26 mouse cellular contexts compared by ENCODE assay signal in the genomic region with DNA sequence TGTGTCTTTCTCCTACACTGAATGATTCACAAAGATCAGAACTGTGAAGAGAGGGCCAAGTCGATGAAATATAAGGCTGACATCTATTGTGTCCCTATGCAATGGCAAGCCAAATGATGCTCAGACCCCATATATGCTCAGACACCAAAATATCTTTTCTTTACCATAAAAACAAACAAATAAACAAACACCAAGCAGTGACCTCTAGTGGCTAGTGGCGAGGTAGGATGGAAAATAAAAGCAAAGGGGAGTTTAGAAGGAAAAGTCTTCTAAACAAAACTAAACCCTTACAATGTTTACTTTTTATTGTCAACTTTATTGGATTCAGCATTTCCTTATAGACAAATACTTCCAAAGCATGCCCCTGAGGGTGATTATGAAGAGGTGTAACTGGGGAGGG.
DNase-seq lines count a peak whose midpoint lies in the region; ATAC-seq and TF ChIP-seq lines count a peak whose summit lies in the region.
"Had no signal": no experiment of that assay in that cellular context is flagged by ENCODE, and none has a peak within 500 bp of the region (broad histone marks: within the 10 kb centered on the region; RNA-seq: fewer than 3 reads in every experiment).

No protein-coding gene starts in this region.

- no peak overlapping the region for H3K27ac ChIP-seq in hindbrain, postnatal 0 days
- H3K27ac ChIP-seq in hindbrain, embryonic 13.5 days: no peak overlapping the region
- H3K27ac ChIP-seq in midbrain, postnatal 0 days (ENCODE audit: low read depth, low read length): no peak overlapping the region
- H3K27ac ChIP-seq in midbrain, embryonic 16.5 days (ENCODE audit: low read length): no peak overlapping the region
- no peak overlapping the region for H3K27ac ChIP-seq in hindbrain, embryonic 14.5 days
- H3K27ac ChIP-seq: embryonic facial prominence, embryonic 10.5 days; embryonic facial prominence, embryonic 15.5 days; liver, embryonic 12.5 days; midbrain, embryonic 13.5 days had no signal

- no peak for ATAC-seq in hindbrain, postnatal 0 days
- ATAC-seq in hindbrain, embryonic 13.5 days (ENCODE audit: low FRiP score): no peak
- no peak for ATAC-seq in midbrain, postnatal 0 days (ENCODE audit: low FRiP score)
- ATAC-seq in midbrain, embryonic 16.5 days: no peak
- no peak for ATAC-seq in hindbrain, embryonic 14.5 days (ENCODE audit: low FRiP score)
- ATAC-seq: forebrain, embryonic 14.5 days; inflammation-experienced regulatory T-cells, adult 6 months; liver, embryonic 12.5 days; liver, postnatal 0 days; midbrain, embryonic 13.5 days had no signal

- 80% methylated on average over 2 of the region's 2 CpGs for WGBS in hindbrain, postnatal 0 days
- 69% methylated on average over 2 of the region's 2 CpGs for WGBS in hindbrain, embryonic 13.5 days
- WGBS in midbrain, postnatal 0 days: 77% methylated on average over 2 of the region's 2 CpGs
- 71% methylated on average over 2 of the region's 2 CpGs for WGBS in midbrain, embryonic 16.5 days
- WGBS in hindbrain, embryonic 14.5 days: 83% methylated on average over 2 of the region's 2 CpGs

- TF ChIP-seq CTCF in hindbrain, postnatal 0 days (IDR thresholded peaks at IDR 0.05; ENCODE audit: low read depth): peak; percentile 25; the same call in 1 of the 2 replicates
- peak; percentile 54 for TF ChIP-seq CTCF in midbrain, postnatal 0 days (IDR thresholded peaks at IDR 0.05)

- no peak overlapping the region for H3K9ac ChIP-seq in hindbrain, postnatal 0 days (replicated peaks; ENCODE audit: low read length)
- no peak overlapping the region for H3K9ac ChIP-seq in hindbrain, embryonic 13.5 days
- H3K9ac ChIP-seq in midbrain, postnatal 0 days (replicated peaks; ENCODE audit: low read length, poor library complexity, severe bottlenecking): no peak overlapping the region
- no peak overlapping the region for H3K9ac ChIP-seq in midbrain, embryonic 16.5 days (ENCODE audit: low read depth, low read length)
- H3K9ac ChIP-seq in hindbrain, embryonic 14.5 days: no peak overlapping the region
- H3K9ac ChIP-seq: embryonic facial prominence, embryonic 15.5 days; heart, embryonic 13.5 days; liver, embryonic 12.5 days; liver, postnatal 0 days; midbrain, embryonic 13.5 days had no signal

- H3K4me1 ChIP-seq in hindbrain, postnatal 0 days (ENCODE audit: insufficient read depth, low read length): no peaks in the 10 kb centered on the region
- peaks cover 8% of the 10 kb centered on the region; the same call in 1 of the 2 replicates for H3K4me1 ChIP-seq in hindbrain, embryonic 13.5 days (replicated peaks)
- H3K4me1 ChIP-seq in midbrain, postnatal 0 days (ENCODE audit: insufficient read depth, low read length): no peaks in the 10 kb centered on the region
- H3K4me1 ChIP-seq in midbrain, embryonic 16.5 days (ENCODE audit: control insufficient read depth, insufficient read depth, low read length): no peaks in the 10 kb centered on the region
- no peaks in the 10 kb centered on the region for H3K4me1 ChIP-seq in hindbrain, embryonic 14.5 days (replicated peaks; ENCODE audit: control insufficient read depth, insufficient read depth, low read length)

- H3K27me3 ChIP-seq in hindbrain, postnatal 0 days (ENCODE audit: insufficient read depth, low read length): no peaks in the 10 kb centered on the region
- H3K27me3 ChIP-seq in hindbrain, embryonic 13.5 days: no peaks in the 10 kb centered on the region
- H3K27me3 ChIP-seq in midbrain, postnatal 0 days (ENCODE audit: insufficient read depth, low read length): no peaks in the 10 kb centered on the region
- no peaks in the 10 kb centered on the region for H3K27me3 ChIP-seq in midbrain, embryonic 16.5 days (ENCODE audit: control insufficient read depth, insufficient read depth, low read depth, low read length)
- no peaks in the 10 kb centered on the region for H3K27me3 ChIP-seq in hindbrain, embryonic 14.5 days (ENCODE audit: control insufficient read depth, insufficient read depth, low read length)
- H3K27me3 ChIP-seq: embryonic facial prominence, embryonic 15.5 days; heart, embryonic 13.5 days; liver, embryonic 12.5 days; midbrain, embryonic 13.5 days had no signal

- no peaks in the 10 kb centered on the region for H3K9me3 ChIP-seq in hindbrain, postnatal 0 days (ENCODE audit: low read length)
- H3K9me3 ChIP-seq in hindbrain, embryonic 13.5 days: no peaks in the 10 kb centered on the region
- no peaks in the 10 kb centered on the region for H3K9me3 ChIP-seq in midbrain, postnatal 0 days (ENCODE audit: low read length)
- no peaks in the 10 kb centered on the region for H3K9me3 ChIP-seq in midbrain, embryonic 16.5 days (replicated peaks; ENCODE audit: control insufficient read depth, low read length, poor library complexity, severe bottlenecking)
- H3K9me3 ChIP-seq in hindbrain, embryonic 14.5 days (ENCODE audit: control insufficient read depth, low read length): 0 out of 2 replicates have a peak, but pooled peaks cover under 1% of the 10 kb centered on the region
- H3K9me3 ChIP-seq: embryonic facial prominence, embryonic 10.5 days; embryonic facial prominence, embryonic 15.5 days; liver, embryonic 12.5 days; midbrain, embryonic 13.5 days had no signal

- H3K4me3 ChIP-seq in hindbrain, postnatal 0 days (ENCODE audit: low read length): no peak overlapping the region
- H3K4me3 ChIP-seq in hindbrain, embryonic 13.5 days: no peak overlapping the region
- H3K4me3 ChIP-seq in midbrain, postnatal 0 days (ENCODE audit: low read depth, low read length): no peak overlapping the region
- H3K4me3 ChIP-seq in midbrain, embryonic 16.5 days (ENCODE audit: low read depth, low read length): no peak overlapping the region
- H3K4me3 ChIP-seq in hindbrain, embryonic 14.5 days (replicated peaks; ENCODE audit: low read length): no peak overlapping the region
- H3K4me3 ChIP-seq: embryonic facial prominence, embryonic 10.5 days; embryonic facial prominence, embryonic 15.5 days; heart, embryonic 13.5 days; liver, embryonic 12.5 days; midbrain, embryonic 13.5 days had no signal

- H3K4me2 ChIP-seq in hindbrain, postnatal 0 days (ENCODE audit: low read depth, low read length): no peak overlapping the region
- no peak overlapping the region for H3K4me2 ChIP-seq in hindbrain, embryonic 13.5 days
- H3K4me2 ChIP-seq in midbrain, postnatal 0 days (ENCODE audit: low read depth, low read length, poor library complexity, severe bottlenecking): no peak overlapping the region
- H3K4me2 ChIP-seq in midbrain, embryonic 16.5 days (ENCODE audit: low read length): no peak overlapping the region
- no peak overlapping the region for H3K4me2 ChIP-seq in hindbrain, embryonic 14.5 days (replicated peaks)
- H3K4me2 ChIP-seq: embryonic facial prominence, embryonic 15.5 days; heart, embryonic 13.5 days; liver, embryonic 12.5 days; midbrain, embryonic 13.5 days had no signal

- H3K36me3 ChIP-seq in hindbrain, postnatal 0 days (ENCODE audit: insufficient read depth, low read length): no peaks in the 10 kb centered on the region
- no peaks in the 10 kb centered on the region for H3K36me3 ChIP-seq in hindbrain, embryonic 13.5 days
- H3K36me3 ChIP-seq in midbrain, postnatal 0 days (ENCODE audit: insufficient read depth, low read length): no peaks in the 10 kb centered on the region
- H3K36me3 ChIP-seq in midbrain, embryonic 16.5 days (ENCODE audit: control insufficient read depth, insufficient read depth, low read length): no peaks in the 10 kb centered on the region
- H3K36me3 ChIP-seq in hindbrain, embryonic 14.5 days (replicated peaks; ENCODE audit: control insufficient read depth, insufficient read depth): no peaks in the 10 kb centered on the region
- H3K36me3 ChIP-seq: embryonic facial prominence, embryonic 10.5 days; embryonic facial prominence, embryonic 15.5 days; heart, embryonic 13.5 days; liver, embryonic 12.5 days; midbrain, embryonic 13.5 days had no signal

- no peak for DNase-seq in hindbrain, postnatal 0 days (ENCODE audit: low spot score)
- no peak for DNase-seq in midbrain, postnatal 0 days (ENCODE audit: low spot score)
- peak; percentile 13 for DNase-seq in adipocyte (ENCODE audit: low spot score)
- DNase-seq in ovary, adult 18-20 months (ENCODE audit: low spot score): no peak
- no peak for DNase-seq in hindbrain, embryonic 14.5 days (ENCODE audit: low spot score)
- DNase-seq: adrenal gland, postnatal 10 days; cerebellum, adult 8-10 months; cerebellum, postnatal 25 days; gastrocnemius, postnatal 25 days; heart, postnatal 14 days; kidney, adult 2 months; left cerebral cortex, postnatal 4 days; liver, postnatal 0 days; lung, postnatal 4 days; right cerebral cortex, postnatal 4 days; thymus, adult 2 months; thymus, postnatal 36 days had no signal
